Mouse (Mus musculus) spleen, adult 2 months (tissue): ENCODE results near the gene Slc44a4. TPM values are rescaled to one million over a fixed set of nuclear protein-coding genes. Genes with fewer than 3 reads are reported as not detected.
A peak's percentile ranks its signal among the peaks of the same experiment; 100 is the strongest.
"Not testable (repeated sequence)": the region's sequence is repeated elsewhere in the genome, so short reads cannot be mapped to it uniquely, and the experiment has no call there.

Experiments
- DNase-seq, 2 experiments: peaks; one replicate each; pipeline versions ENCODE4 v3.0.0 to v3.0.0-alpha.2; 2012 to 2021; ENCODE audit warnings: low spot score in 2 of 2, low read depth in 1 of 2
- H3K27ac ChIP-seq: fragments of 200-500 bp; 2 replicates; pipeline ENCODE4 v1.5.1; 2012; ENCODE audit warnings: low read length, inconsistent platforms; ENCODE audit not compliant: insufficient read depth
- H3K27me3 ChIP-seq: fragments of 200-500 bp; 2 replicates; pipeline ENCODE4 v1.6.1; 2012; ENCODE audit warnings: mild to moderate bottlenecking, moderate library complexity, low read length, inconsistent platforms; ENCODE audit not compliant: control insufficient read depth, insufficient read depth
- H3K36me3 ChIP-seq: fragments of 200-500 bp; 2 replicates; pipeline ENCODE4 v1.6.1; 2012; ENCODE audit warnings: mild to moderate bottlenecking, low read length, inconsistent platforms; ENCODE audit not compliant: control insufficient read depth, insufficient read depth
- H3K4me1 ChIP-seq: fragments of 200-500 bp; 2 replicates; pipeline ENCODE4 v1.6.1; 2011; ENCODE audit warnings: inconsistent platforms; ENCODE audit not compliant: control insufficient read depth, insufficient read depth, insufficient read length
- H3K4me3 ChIP-seq: fragments of 200-500 bp; 2 replicates; pipeline ENCODE4 v1.5.1; 2011; ENCODE audit warnings: mild to moderate bottlenecking, inconsistent platforms; ENCODE audit not compliant: insufficient read depth, insufficient read length; ENCODE audit errors: extremely low read depth
- CTCF ChIP-seq: fragments of 200-500 bp; IDR thresholded peaks from 2 replicates; pipeline ENCODE4 v1.5.1; 2011; ENCODE audit warnings: mild to moderate bottlenecking, inconsistent platforms; ENCODE audit not compliant: insufficient read depth, insufficient read length, insufficient replicate concordance; ENCODE audit errors: extremely low read depth
- POLR2A ChIP-seq: fragments of 200-500 bp; IDR thresholded peaks from 2 replicates; pipeline ENCODE4 v1.6.1; 2011; ENCODE audit warnings: low read depth, low read length, inconsistent platforms
- WGBS: fragments of 180-500 bp; shearing (Covaris S2); methylation state at CpG from one replicate; pipeline ENCODE4 v1.1.7; 2018; 5-methylcytosine and 5-hydroxymethylcytosine counted together
- polyA plus RNA-seq: library from polyadenylated mRNA; depleted of rRNA; stranded (reverse); fragments of >200 nt; gene quantifications from 2 replicates; pipeline ENCODE4 v1.2.3, GENCODE M21; 2012

Gene Slc44a4
- polyA plus RNA-seq, 1 experiment, result 0.08 TPM

DNA sequence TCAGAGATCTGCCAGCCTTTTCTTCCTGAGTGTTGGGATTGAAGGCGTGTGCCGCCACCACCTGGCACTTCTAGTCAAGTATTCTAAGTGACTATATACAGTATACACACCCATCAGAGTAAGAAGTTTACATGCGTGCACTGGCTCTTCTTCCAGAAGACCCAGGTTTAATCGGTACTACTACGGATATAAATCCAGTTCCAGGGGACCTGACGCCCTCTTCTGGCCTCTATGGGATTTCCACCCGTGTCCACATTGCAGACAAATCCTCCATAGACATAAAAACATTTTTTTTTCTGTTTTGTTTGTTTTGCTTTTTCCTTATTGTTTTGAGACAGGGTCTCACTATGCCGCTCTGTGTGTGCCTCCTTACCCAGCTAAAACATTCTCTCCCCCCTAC lies 33.3 kb downstream of the Slc44a4 start:
- H3K27ac ChIP-seq, result no peak overlapping the region
- H3K27me3 ChIP-seq, result no peaks in the 10 kb centered on the region
- 40% methylated on average over 8 of the region's 8 CpGs for WGBS
- no peak overlapping the region for H3K4me3 ChIP-seq
- DNase-seq, result no peak
- TF ChIP-seq CTCF (peak; percentile 5; the same call in 1 of the 2 replicates), POLR2A (no peak)
- peaks cover 7% of the 10 kb centered on the region; the same call in 1 of the 2 replicates for H3K4me1 ChIP-seq
- peaks cover 2% of the 10 kb centered on the region; the same call in 1 of the 2 replicates for H3K36me3 ChIP-seq

DNA sequence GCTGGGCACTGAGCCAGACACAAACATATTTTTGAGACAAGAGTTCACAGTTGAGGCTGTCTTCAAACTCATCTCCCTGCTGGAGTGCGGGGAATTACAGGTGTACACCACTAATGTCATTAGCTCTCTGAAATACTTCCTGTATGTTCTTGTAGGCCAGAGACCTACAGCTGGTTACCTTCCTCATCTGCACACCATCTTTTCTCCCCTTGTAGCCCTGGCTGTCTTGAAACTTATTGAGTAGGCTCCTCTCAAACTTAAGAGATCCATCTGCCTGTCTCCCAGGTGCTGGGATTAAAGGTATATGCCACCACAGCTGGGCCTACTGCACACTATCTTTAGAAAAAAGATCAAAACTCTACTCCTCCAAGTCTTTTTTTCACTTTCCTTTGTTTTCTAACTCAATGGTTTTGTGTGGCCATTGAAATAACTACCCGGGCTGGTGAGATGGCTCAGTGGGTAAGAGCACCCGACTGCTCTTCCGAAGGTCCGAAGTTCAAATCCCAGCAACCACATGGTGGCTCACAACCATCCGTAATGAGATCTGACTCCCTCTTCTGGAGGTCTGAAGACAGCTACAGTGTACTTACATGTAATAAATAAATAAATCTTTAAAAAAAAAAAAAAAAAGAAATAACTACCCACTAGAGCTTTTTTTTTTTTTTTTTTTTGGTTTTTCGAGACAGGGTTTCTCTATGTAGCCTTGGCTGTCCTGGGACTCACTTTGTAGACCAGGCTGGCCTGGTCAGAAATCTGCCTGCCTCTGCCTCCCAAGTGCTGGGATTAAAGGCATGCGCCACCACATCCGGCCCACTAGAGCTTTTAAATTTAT lies 34.7 kb downstream of the Slc44a4 start:
- H3K4me3 ChIP-seq, H3K27me3 ChIP-seq, DNase-seq, H3K36me3 ChIP-seq, H3K4me1 ChIP-seq, H3K27ac ChIP-seq: not testable (repeated sequence)
- 79% methylated on average over 9 of the region's 9 CpGs for WGBS

DNA sequence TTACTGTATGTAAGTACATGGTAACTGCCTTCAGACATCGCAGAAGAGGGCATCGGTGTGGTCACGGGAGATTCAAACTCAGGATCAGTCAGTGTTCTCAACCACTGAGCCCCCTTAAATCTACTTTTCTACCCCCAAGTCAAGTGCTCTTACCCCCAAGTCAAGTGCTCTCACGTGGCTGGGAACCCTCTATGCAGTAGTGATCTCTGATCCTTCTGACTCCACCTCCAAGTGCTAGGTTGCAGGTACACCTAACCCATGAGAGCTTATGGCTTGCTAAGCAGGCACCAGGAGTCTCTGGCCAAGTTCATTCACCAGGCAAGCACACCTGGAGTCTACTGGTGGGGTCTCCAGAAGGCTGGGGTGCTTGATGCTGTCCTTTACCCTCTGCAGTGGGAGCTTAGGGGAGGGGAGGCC lies 35.3 kb downstream of the Slc44a4 start:
- H3K4me3 ChIP-seq, result no peak overlapping the region
- WGBS, result 73% methylated on average over 4 of the region's 4 CpGs
- TF ChIP-seq POLR2A (no peak), CTCF (no peak)
- peaks cover 7% of the 10 kb centered on the region; the same call in 1 of the 2 replicates for H3K4me1 ChIP-seq
- no peaks in the 10 kb centered on the region for H3K27me3 ChIP-seq
- peaks cover 2% of the 10 kb centered on the region; the same call in 1 of the 2 replicates for H3K36me3 ChIP-seq
- no peak for DNase-seq
- no peak overlapping the region for H3K27ac ChIP-seq

DNA sequence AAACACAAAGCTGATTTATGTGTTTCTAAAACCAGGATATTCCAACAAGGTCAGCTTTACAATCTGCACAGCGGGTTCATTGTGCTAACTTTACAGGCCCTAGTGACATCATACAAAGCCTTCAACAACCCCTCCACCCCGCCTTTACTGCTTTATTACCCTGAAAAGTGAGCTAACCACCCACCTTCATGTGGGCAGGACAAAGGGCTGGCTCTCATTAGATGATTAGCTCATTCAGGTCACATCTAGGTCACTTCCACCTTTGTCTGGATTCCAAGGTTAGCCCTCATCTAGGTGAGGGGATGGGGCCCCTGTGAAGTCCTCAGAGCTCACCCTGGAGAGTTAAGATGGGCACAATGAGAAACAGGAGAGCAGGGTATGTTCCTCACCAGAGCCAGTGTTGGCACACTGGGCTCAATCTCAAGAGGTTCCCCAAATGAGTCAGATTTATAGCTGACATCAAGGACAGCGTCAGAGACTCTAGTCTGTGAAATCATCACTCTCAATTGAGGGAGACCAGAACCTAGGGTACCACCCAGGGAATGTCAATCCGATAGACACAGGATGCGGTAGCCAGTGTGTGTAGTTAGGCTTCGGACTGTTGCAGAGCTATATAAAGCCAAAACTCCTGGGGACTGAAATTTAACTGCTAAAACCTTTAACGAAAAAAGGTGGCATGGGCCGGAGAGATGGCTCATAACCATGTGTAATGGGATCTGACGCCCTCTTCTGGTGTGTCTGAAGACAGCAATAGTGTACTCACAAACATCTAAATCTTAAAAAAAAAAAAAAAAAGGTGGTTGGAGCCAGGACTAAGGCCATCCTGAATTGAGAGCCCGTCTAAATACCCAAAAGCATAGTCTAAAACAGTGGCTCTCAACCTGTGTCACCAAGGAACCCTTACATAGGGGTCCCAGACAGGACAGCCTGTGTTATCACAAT lies 36.5 kb downstream of the Slc44a4 start:
- no peak for DNase-seq
- Histone ChIP-seq H3K27ac (no peak overlapping the region), H3K27me3 (no peaks in the 10 kb centered on the region), H3K36me3 (peaks cover 2% of the 10 kb centered on the region; the same call in 1 of the 2 replicates), H3K4me1 (peaks cover 7% of the 10 kb centered on the region; the same call in 1 of the 2 replicates), H3K4me3 (no peak overlapping the region)
- WGBS, result 42% methylated on average over 10 of the region's 10 CpGs
- TF ChIP-seq CTCF (no peak), POLR2A (no peak)

DNA sequence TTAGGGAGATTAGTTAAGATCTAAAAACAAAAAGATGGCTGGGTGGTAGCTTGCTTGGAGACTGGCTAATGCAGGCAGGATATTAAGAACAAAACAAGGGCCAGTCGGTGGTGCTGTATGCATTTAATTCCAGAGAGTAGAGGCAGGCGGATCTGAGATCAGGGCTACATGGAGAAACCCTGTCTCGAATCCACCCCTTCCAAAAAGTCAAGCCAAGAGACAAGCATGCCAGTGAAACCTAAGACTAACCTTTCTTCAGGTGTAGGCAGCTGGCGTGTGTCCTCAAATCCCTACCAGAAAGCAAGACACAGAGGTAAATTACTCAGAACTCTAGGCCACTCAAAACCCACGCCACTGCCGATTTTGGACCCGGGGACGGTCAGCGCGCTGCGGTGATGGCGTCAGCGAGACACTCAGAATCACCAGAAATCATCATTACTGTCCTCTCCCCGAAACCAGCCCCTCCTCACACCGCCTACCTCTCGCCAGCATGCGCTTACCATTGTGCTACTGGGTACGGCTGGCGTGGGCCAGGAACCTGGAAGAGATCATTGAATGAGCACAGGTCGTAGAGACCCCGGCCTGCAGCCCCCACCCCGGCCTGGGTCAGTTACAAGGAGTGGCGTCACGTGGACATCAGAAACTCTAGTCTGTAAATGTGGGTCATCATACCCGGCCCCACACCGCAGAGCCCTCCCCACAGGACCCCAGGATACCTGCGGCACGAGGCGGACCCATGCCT lies 37.5 kb downstream of the Slc44a4 start:
- Histone ChIP-seq H3K27me3 (no peaks in the 10 kb centered on the region), H3K27ac (peak overlapping the region; percentile 51), H3K4me3 (peak overlapping the region; percentile 82), H3K36me3 (peaks cover 2% of the 10 kb centered on the region; the same call in 1 of the 2 replicates), H3K4me1 (peaks cover 7% of the 10 kb centered on the region; the same call in 1 of the 2 replicates)
- DNase-seq, result no peak
- under 1% methylated on average over 29 of the region's 29 CpGs for WGBS
- no peak for TF ChIP-seq POLR2A
- no peak for TF ChIP-seq CTCF

DNA sequence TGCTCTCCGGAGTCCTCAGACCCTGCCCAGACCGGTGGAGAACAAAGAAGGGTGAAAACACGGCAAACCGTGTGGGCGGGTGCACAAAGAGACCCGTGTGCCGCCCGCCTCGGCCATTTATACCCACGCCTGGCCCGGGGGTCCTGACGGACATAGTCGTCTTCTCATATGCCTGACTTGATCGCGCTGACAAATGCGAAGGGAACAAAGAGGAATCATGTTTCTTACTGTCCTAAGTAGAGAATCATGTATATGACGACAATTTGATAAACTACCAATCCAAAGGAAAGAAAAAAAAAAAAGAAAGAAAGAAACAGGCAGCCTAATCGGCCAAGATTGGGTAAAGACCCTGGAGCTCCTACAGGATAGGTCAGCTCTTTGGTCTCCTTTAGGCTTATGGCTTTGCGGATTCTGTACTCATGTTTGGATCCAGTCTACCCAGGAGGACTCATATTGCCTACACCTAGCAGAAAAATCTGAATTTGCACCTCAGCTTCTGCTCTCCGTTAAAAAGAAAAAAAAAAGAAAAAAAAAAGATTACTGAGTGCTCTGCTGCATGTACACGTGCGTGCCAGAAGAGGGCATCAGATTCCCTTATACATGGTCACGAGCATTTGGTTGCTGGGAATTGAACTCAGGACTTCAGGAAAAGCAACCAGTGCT lies 38.2 kb downstream of the Slc44a4 start:
- Histone ChIP-seq H3K36me3 (peaks cover 2% of the 10 kb centered on the region; the same call in 1 of the 2 replicates), H3K4me3 (peak overlapping the region; percentile 82), H3K27me3 (no peaks in the 10 kb centered on the region), H3K27ac (peak overlapping the region; percentile 51), H3K4me1 (peaks cover 7% of the 10 kb centered on the region; the same call in 1 of the 2 replicates)
- WGBS, result under 1% methylated on average over 23 of the region's 23 CpGs
- TF ChIP-seq POLR2A (peak; percentile 74), CTCF (peak; percentile 29; the same call in 1 of the 2 replicates)
- peak; percentile 68 to 69 for DNase-seq
